Mouse (Mus musculus) heart, adult 11 months (tissue): ENCODE results near the gene Lamb3.

Experiments
- DNase-seq: peaks from one replicate; pipeline ENCODE4 v3.0.0; 2022

Lamb3 gene

GRCm38 (mm10) chr1:193319721-193320120, 112.2 kb downstream of the Lamb3 start:
- no peak for DNase-seq

- no peak for DNase-seq
Measured at GRCm38 (mm10) chr1:193320398-193320797, 112.9 kb downstream of the Lamb3 start.

- DNase-seq = peak; percentile 90
Measured at GRCm38 (mm10) chr1:193323686-193324085, 116.2 kb downstream of the Lamb3 start.

- no peak for DNase-seq
Measured at GRCm38 (mm10) chr1:193324224-193324623, 116.7 kb downstream of the Lamb3 start.

GRCm38 (mm10) chr1:193325891-193326290, 118.4 kb downstream of the Lamb3 start:
- peak; percentile 90 for DNase-seq

- peak; percentile 91 for DNase-seq
Measured at GRCm38 (mm10) chr1:193326456-193327145, 119.1 kb downstream of the Lamb3 start.

- DNase-seq = peak; percentile 86
Measured at GRCm38 (mm10) chr1:193327216-193327615, 119.7 kb downstream of the Lamb3 start.

- peak; percentile 80 for DNase-seq
Measured at GRCm38 (mm10) chr1:193327686-193328085, 120.2 kb downstream of the Lamb3 start.

- DNase-seq = no peak
Measured at GRCm38 (mm10) chr1:193329557-193329956, 122.1 kb downstream of the Lamb3 start.

GRCm38 (mm10) chr1:193330172-193330571, 122.7 kb downstream of the Lamb3 start:
- DNase-seq = peak; percentile 96

GRCm38 (mm10) chr1:193330626-193331025, 123.1 kb downstream of the Lamb3 start:
- no peak for DNase-seq

GRCm38 (mm10) chr1:193332018-193332417, 124.5 kb downstream of the Lamb3 start:
- peak; percentile 94 for DNase-seq

- peak; percentile 97 for DNase-seq
Measured at GRCm38 (mm10) chr1:193332671-193333070, 125.2 kb downstream of the Lamb3 start.

- peak; percentile 92 for DNase-seq
Measured at GRCm38 (mm10) chr1:193333776-193334175, 126.3 kb downstream of the Lamb3 start.

- peak; percentile 95 for DNase-seq
Measured at GRCm38 (mm10) chr1:193334546-193334945, 127.0 kb downstream of the Lamb3 start.

- peak; percentile 97 for DNase-seq
Measured at GRCm38 (mm10) chr1:193336122-193337017, 128.9 kb downstream of the Lamb3 start.

- DNase-seq = no peak
Measured at GRCm38 (mm10) chr1:193337018-193337321, 129.5 kb downstream of the Lamb3 start.

- no peak for DNase-seq
Measured at GRCm38 (mm10) chr1:193337787-193338310, 130.3 kb downstream of the Lamb3 start.

GRCm38 (mm10) chr1:193338363-193338995, 131.0 kb downstream of the Lamb3 start:
- DNase-seq = peak; percentile 88

GRCm38 (mm10) chr1:193342198-193342946, 134.9 kb downstream of the Lamb3 start:
- DNase-seq = no peak

- DNase-seq = no peak
Measured at GRCm38 (mm10) chr1:193343853-193344252, 136.4 kb downstream of the Lamb3 start.

- DNase-seq = no peak
Measured at GRCm38 (mm10) chr1:193344976-193345375, 137.5 kb downstream of the Lamb3 start.

GRCm38 (mm10) chr1:193346908-193347307, 139.4 kb downstream of the Lamb3 start:
- no peak for DNase-seq
